Mouse (Mus musculus): ENCODE measurements around the gene Nbdy. TPM values are rescaled to one million over a fixed set of nuclear protein-coding genes. Genes with fewer than 3 reads are reported as not detected.

The Nbdy gene
- 27.0 TPM for total RNA-seq (2023)

DNA sequence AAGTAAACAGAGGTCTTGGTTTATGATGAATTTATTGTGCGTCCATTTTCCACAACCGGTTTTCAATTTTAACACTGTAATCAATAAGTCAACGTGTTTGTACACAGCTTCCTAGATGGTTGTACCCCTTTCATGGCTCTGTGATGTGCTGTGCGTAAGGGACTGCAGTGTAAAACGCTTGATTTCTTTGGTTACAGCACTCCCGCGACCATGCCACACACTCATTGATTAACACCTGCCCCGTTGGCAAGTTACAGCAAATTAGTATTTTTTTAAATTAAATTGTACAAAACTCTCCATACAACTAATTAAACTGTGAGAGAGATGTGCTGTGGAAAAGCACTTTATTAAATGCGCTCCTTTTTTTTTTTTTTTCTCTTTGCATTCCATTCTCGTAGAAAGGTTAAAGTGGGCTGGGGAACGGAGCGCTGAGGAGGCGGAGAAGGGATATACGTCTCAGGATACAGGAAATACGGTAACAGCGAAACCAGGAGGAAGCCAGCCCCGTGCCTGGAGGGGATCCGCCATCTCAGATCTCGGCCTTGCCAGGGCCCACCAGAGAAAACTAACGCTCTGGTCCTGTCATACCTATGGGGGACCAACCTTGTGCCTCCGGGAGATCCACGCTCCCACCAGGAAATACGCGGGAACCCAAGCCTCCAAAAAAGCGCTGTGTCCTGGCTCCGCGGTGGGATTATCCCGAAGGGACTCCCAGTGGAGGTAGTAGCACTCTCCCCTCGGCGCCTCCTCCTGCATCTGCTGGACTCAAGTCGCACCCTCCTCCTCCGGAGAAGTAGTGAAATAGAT is at the start of gene Nbdy:
Gene Nbdy (plus strand): TSS at position 481 of the 807 bp plus-strand sequence.

DNA sequence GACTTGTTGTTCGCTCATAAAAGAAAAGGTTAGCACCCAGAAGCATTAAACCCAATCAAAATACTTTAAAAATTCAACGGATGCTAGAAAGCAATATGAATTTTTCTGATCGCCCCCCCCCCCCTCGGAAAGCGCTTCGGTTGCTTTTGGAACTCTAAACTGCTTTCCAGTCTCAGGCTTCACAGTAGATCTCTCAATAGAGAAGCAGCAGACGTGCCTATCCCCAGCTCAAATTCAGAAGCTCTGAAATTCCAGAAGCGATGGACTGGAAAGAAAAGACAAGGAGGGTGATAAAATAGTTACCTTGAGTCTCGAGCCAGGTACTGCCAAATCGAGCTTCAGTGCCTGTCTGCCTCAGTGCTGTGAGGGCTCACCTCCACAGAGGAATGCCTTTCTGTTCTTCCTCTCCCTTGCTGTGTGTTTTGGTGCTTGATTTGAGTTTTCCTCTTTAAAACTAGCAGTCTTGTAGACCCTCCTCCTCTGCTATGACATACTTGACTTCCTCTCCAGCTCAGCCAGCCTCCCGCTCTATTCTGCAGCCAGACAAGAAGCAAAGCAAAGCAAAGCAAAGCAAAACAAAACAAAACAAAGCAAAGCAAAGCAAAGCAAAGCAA is 27.5 kb upstream of the Nbdy start, which contains the start of gene Kctd12b:
Gene Kctd12b (minus strand): TSS at position 610 of the 614 bp plus-strand sequence.

Other genes with a start within 250 kb of the Nbdy start
- gene Ubqln2, start 225.4 kb upstream of the Nbdy start, total RNA-seq (2023), result 48.1 TPM
- not detected for gene Cypt3, start 165.0 kb upstream of the Nbdy start, total RNA-seq (2023)
- gene Kctd12b, start 27.2 kb upstream of the Nbdy start, total RNA-seq (2023), result 1.1 TPM
- 3.7 TPM for gene Spin2c, start 108.6 kb downstream of the Nbdy start, total RNA-seq (2023)